Mouse (Mus musculus) midbrain, embryonic 11.5 days (tissue): ENCODE measurements around the gene Cpm. TPM values are rescaled to one million over a fixed set of nuclear protein-coding genes. Genes with fewer than 3 reads are reported as not detected.

ENCODE experiments used
- ATAC-seq: fragments of 200-750 bp; cut with Nextera tagmentation; 2 replicates; pipeline ENCODE4 v1.8.0; 2017; ENCODE audit warnings: moderate TSS enrichment, moderate library complexity; ENCODE audit not compliant: low FRiP score
- DNase-seq: peaks from one replicate; pipeline ENCODE4 v3.0.0; 2015; ENCODE audit warnings: low spot score; ENCODE audit errors: missing footprints
- H3K27ac ChIP-seq: fragments of 300-500 bp; sonication (generic); 2 replicates; pipeline ENCODE4 v1.5.1; 2014; ENCODE audit warnings: low read depth, low read length
- H3K27me3 ChIP-seq: fragments of 300-500 bp; sonication (generic); 2 replicates; pipeline ENCODE4 v1.6.1; 2014; ENCODE audit warnings: mild to moderate bottlenecking, low read length, moderate library complexity, mixed read lengths; ENCODE audit not compliant: control insufficient read depth, insufficient read depth
- H3K36me3 ChIP-seq: fragments of 300-500 bp; sonication (generic); 2 replicates; pipeline ENCODE4 v1.6.1; 2014; ENCODE audit warnings: mild to moderate bottlenecking, low read length, moderate library complexity, mixed read lengths; ENCODE audit not compliant: control insufficient read depth, insufficient read depth
- H3K4me1 ChIP-seq: fragments of 300-500 bp; sonication (generic); 2 replicates; pipeline ENCODE4 v1.6.1; 2014; ENCODE audit warnings: low read length; ENCODE audit not compliant: control insufficient read depth, insufficient read depth
- H3K4me2 ChIP-seq: fragments of 300-500 bp; sonication (generic); 2 replicates; pipeline ENCODE4 v1.6.1; 2014; ENCODE audit warnings: mild to moderate bottlenecking, moderate library complexity
- H3K4me3 ChIP-seq: fragments of 300-500 bp; sonication (generic); 2 replicates; pipeline ENCODE4 v1.5.1; 2014; ENCODE audit warnings: low read depth, low read length
- H3K9ac ChIP-seq: fragments of 300-500 bp; sonication (generic); 2 replicates; pipeline ENCODE4 v1.6.1; 2014; ENCODE audit warnings: low read length
- H3K9me3 ChIP-seq: fragments of 300-500 bp; sonication (generic); 2 replicates; pipeline ENCODE4 v1.6.1; 2016; ENCODE audit warnings: low read length; ENCODE audit not compliant: control insufficient read depth
- WGBS: fragments of 180-500 bp; shearing (Covaris S2); extraction: QIAGEN DNeasy Blood & Tissue Kit; methylation state at CpG from one replicate; pipeline ENCODE4 v1.1.7; 2014; 5-methylcytosine and 5-hydroxymethylcytosine counted together
- polyA plus RNA-seq: library from polyadenylated mRNA; unstranded; fragments of >200 nt; fragmentation: Nextera tagmentation; extraction: Ambion mirVana; gene quantifications from 2 replicates; pipeline ENCODE4 v1.2.1, GENCODE M21; 2014

The Cpm gene
- polyA plus RNA-seq, 1 experiment from 2014 or later = 6.2 TPM

- ATAC-seq (no peak), DNase-seq (no peak)
- Histone ChIP-seq H3K27ac (no peak overlapping the region), H3K4me1 (no peaks in the 10 kb centered on the region), H3K36me3 (no peaks in the 10 kb centered on the region), H3K9me3 (no peaks in the 10 kb centered on the region), H3K4me3 (no peak overlapping the region), H3K4me2 (no peak overlapping the region), H3K9ac (no peak overlapping the region), H3K27me3 (peaks cover 18% of the 10 kb centered on the region)
- 71% methylated on average over 3 of the region's 3 CpGs for WGBS
These were observed 5.1 kb upstream of the Cpm start for GRCm38 (mm10) chr10:117624222-117624621.

DNA sequence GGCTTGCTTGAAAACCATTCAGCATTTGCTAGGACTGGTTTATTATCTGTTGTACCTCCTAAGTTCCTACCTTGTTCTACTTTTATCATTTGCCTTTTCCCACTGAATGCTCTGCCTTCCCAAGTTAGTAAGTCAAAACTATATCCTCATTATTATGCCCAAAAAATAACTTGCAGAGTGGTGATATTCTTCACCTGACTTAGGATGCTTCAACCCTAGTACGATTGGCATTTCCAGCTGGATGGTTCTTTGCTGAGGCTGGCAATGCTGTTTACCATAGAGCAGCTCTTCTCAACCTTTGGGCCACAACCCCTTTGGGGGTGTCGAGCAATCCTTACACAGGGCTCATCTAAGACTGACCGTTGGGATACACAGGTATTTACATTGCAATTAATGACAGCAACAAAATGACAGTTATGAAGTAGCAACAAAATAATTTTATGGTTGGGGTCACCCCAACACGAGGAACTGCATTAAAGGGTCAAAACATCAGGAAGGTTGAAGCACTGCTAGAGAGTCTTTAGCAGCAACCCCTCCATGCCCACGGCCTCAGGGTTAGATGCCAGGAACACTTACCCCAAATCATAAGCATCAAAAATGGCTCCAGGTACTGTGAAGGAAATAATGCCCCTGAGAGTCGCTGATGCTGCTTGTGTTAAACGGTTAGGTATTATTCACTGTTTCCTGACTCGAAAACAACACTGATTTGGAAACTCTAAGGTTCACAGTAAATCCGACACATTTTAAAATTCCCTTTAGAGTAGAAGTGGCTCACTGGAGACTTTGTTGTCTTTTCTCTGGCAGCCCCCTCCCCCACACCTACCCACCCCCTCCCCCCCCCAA lies 4.4 kb upstream of the Cpm start:
- H3K27ac ChIP-seq = no peak overlapping the region
- no peaks in the 10 kb centered on the region for H3K36me3 ChIP-seq
- ATAC-seq (no peak), DNase-seq (no peak)
- H3K4me1 ChIP-seq = no peaks in the 10 kb centered on the region
- no peak overlapping the region for H3K4me3 ChIP-seq
- H3K9me3 ChIP-seq = no peaks in the 10 kb centered on the region
- H3K9ac ChIP-seq = no peak overlapping the region
- 75% methylated on average over 9 of the region's 9 CpGs for WGBS
- H3K27me3 ChIP-seq = peaks cover 25% of the 10 kb centered on the region
- H3K4me2 ChIP-seq = no peak overlapping the region

DNA sequence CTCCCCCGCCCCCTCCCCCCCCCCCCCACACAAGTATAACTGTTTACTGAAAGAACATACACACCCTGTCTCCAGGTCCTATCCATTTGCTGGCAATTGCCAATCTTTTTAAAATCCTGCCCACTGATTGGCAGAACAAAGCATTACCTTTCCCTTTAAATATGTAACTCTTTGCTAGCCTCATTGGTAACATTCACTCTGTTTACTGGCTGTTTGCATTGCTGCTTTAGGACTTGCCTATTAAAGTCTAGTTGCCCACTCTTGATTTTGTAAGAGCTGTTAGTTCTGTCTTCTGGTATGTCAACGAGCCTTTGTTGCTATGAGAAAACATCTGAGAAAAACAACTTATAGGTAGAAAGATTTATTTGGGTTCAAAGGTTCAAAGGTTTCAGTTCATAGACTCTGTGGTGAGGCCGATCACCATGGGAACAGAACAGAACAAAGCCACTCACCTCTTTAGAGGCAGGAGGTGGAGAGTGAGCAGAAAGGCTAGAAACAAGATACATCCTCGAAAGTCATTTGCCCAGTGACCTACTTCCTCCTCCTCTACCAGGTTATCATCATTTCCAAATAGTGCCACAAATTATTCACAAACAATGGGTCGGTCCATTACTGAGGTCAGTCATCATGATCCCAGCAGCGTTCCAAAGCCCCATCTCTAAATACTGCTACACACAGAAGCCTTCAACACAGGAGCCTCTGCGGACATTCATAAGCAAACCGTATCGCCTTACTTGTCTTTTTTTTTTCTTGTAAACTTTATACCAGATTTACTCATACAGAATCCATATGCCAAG lies 3.6 kb upstream of the Cpm start:
- no peak overlapping the region for H3K9ac ChIP-seq
- H3K27me3 ChIP-seq = peaks cover 33% of the 10 kb centered on the region
- ATAC-seq (no peak), DNase-seq (no peak)
- H3K27ac ChIP-seq = no peak overlapping the region
- no peaks in the 10 kb centered on the region for H3K9me3 ChIP-seq
- WGBS = 61% methylated on average over 8 of the region's 9 CpGs
- H3K4me1 ChIP-seq = no peaks in the 10 kb centered on the region
- no peak overlapping the region for H3K4me3 ChIP-seq
- H3K4me2 ChIP-seq = no peak overlapping the region
- H3K36me3 ChIP-seq = no peaks in the 10 kb centered on the region

GRCm38 (mm10) chr10:117626297-117626613 lies 3.0 kb upstream of the Cpm start:
- 87% methylated on average over 3 of the region's 3 CpGs for WGBS
- H3K9ac ChIP-seq = no peak overlapping the region
- no peak for ATAC-seq
- no peaks in the 10 kb centered on the region for H3K4me1 ChIP-seq
- H3K36me3 ChIP-seq = no peaks in the 10 kb centered on the region
- peaks cover 35% of the 10 kb centered on the region for H3K27me3 ChIP-seq
- no peak for DNase-seq
- no peaks in the 10 kb centered on the region for H3K9me3 ChIP-seq
- no peak overlapping the region for H3K27ac ChIP-seq
- no peak overlapping the region for H3K4me3 ChIP-seq
- no peak overlapping the region for H3K4me2 ChIP-seq

DNA sequence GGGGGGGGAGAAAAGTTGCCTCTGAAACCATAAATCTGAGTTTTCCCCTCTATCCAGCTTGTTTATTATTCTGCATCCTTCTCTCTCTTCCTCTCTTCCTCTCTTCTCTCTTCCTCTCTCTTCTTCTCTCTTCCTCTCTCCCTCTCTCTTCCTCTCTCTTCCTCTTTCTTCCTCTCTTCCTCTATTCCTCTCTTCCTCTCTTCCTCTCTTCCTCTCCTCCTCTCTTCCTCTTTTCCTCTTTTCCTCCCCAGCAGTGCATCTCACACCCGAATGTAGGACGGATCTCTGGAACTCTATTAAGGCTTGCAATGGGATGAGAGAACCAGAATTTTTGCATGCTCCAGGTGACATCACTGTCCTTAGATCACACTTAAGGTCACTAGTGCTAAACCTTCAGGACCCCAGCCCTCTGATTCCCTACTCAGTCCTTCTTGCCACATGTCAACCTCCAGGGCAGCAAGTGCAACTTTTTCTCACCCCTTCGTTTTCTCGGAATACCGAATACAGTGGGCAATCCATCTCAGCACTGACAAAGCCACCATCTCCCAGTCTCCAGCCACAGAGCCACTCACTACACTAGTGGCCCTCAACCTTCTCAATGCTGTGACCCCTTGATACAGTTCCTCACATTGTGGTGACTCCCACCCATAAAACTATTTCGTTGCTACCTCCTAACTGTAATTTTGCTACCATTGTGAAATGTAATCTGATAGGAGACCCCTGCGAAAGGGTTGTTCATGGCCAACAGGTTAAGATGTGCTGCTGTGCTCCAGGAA lies 2.3 kb upstream of the Cpm start:
- no peak overlapping the region for H3K4me3 ChIP-seq
- ATAC-seq = no peak
- H3K9ac ChIP-seq = no peak overlapping the region
- H3K27ac ChIP-seq = no peak overlapping the region
- peaks cover 39% of the 10 kb centered on the region for H3K27me3 ChIP-seq
- no peaks in the 10 kb centered on the region for H3K4me1 ChIP-seq
- no peaks in the 10 kb centered on the region for H3K9me3 ChIP-seq
- no peak overlapping the region for H3K4me2 ChIP-seq
- no peaks in the 10 kb centered on the region for H3K36me3 ChIP-seq
- WGBS = 82% methylated on average over 7 of the region's 7 CpGs
- DNase-seq = no peak

DNA sequence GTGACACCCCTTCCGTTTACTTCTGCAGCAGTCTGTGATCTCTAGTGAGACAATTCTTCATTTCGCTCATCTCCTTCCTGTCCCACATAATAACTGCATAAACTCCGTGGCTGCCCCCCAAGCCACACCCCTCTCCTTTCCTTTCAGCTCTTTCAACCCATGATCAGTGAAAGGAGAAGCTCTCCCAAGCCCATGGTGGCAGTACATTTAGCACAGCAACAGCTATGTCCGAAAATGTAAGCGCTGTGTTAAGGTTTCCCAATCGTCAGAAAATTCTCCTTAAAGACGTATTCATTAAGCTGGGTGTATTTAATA lies 1.7 kb upstream of the Cpm start:
- no peak overlapping the region for H3K4me3 ChIP-seq
- no peaks in the 10 kb centered on the region for H3K4me1 ChIP-seq
- H3K27ac ChIP-seq = no peak overlapping the region
- no peak for ATAC-seq
- 56% methylated on average over 7 of the region's 7 CpGs for WGBS
- no peaks in the 10 kb centered on the region for H3K36me3 ChIP-seq
- DNase-seq = no peak
- peaks cover 39% of the 10 kb centered on the region for H3K27me3 ChIP-seq
- H3K9ac ChIP-seq = no peak overlapping the region
- no peak overlapping the region for H3K4me2 ChIP-seq
- no peaks in the 10 kb centered on the region for H3K9me3 ChIP-seq

DNA sequence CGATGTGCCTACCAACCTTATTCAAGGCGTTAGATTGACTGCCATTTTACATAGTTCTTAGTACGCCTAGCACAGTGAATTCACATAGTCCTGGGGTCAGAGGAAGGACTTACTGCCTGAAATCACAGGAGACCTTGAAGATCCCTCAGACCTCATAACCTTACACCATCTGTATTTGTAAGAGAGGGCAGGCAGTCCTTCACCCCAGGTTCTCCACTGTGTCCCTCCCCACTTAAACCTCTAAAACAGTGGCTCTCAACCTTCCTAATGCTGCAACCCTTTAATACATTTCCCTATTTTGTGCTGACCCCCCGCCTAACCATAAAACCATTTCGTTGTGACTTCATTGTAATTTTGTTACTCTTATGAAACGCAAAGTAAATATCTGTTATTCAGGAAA lies 1.4 kb upstream of the Cpm start:
- DNase-seq (peak; percentile 83), ATAC-seq (no peak)
- 45% methylated on average over 6 of the region's 6 CpGs for WGBS
- H3K36me3 ChIP-seq = no peaks in the 10 kb centered on the region
- no peak overlapping the region for H3K9ac ChIP-seq
- H3K9me3 ChIP-seq = no peaks in the 10 kb centered on the region
- no peak overlapping the region for H3K27ac ChIP-seq
- H3K4me3 ChIP-seq = no peak overlapping the region
- peaks cover 39% of the 10 kb centered on the region for H3K27me3 ChIP-seq
- H3K4me1 ChIP-seq = no peaks in the 10 kb centered on the region
- H3K4me2 ChIP-seq = no peak overlapping the region

DNA sequence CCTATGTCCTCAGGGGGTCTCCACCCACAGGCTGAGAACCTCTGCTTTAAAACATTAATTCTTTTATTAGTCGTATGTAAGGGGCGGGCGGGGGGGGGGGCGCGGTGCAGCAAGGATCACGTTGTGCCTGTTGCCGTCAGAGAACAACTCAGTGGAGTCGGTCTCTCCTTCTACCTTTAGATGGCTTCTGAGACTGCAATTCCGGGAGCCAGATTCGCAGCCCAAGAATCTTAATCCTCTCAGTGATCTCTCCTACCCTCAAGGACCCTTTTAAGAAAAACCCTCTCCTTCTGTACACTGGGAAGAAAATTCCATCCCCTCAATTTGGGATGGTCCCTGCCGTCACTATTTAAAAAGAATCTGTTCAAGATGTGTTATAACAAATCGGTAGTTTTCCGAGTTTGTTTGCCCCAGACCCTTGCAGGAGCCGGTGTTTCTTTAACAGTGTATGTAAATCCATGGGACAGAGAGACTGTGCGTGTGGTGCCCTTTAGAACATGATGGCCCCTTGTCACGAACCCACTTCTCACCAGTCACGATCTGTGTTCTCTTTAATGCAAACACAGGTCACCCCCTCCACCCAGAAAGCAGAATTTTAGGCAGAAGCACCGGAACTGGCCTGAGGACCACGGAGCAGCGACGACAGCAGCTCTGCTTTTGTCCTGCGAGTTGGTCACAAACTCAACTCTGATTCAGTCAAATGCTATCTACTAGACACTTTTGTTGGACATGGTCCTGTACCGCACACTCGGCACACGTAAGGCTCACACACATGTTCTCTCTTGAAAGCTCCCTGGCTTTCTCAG lies 734 bp upstream of the Cpm start:
- ATAC-seq = no peak
- Histone ChIP-seq H3K4me3 (peak overlapping the region; percentile 55), H3K9me3 (no peaks in the 10 kb centered on the region), H3K27ac (no peak overlapping the region), H3K4me2 (peak overlapping the region; percentile 83), H3K27me3 (peaks cover 39% of the 10 kb centered on the region), H3K36me3 (no peaks in the 10 kb centered on the region), H3K4me1 (no peaks in the 10 kb centered on the region), H3K9ac (0 out of 2 replicates have a peak overlapping the region, but pooled peaks have one; percentile 27)
- under 1% methylated on average over 25 of the region's 25 CpGs for WGBS
- DNase-seq = peak; percentile 91
